Mouse (Mus musculus): ENCODE measurements around the gene Nubp1.

The Nubp1 gene

DNA sequence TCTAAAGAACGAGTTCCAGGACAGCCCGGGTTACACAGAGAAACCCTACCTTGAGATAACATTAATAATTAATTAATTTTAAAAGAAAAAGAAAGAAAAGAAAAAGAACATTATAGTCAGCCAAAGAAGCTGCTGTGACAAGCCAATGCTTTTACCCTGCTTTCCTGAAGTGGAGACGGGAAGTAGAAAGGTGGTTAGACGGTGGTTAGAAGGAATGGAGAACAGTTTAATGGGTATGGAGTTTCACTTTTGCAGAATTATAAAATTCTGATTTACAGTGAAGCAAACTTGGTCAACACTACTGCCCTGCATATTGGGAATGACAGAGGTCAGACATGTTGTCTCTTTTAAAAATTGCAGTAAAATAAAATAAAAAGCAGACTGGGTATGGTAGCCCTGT lies 30.0 kb downstream of the Nubp1 start:
- no peaks in the 10 kb centered on the region for H3K27me3 ChIP-seq (ENCODE audit: control insufficient read depth, insufficient read depth, low read length, poor library complexity, severe bottlenecking)
- no peaks in the 10 kb centered on the region; the same call in 1 of the 2 replicates for H3K36me3 ChIP-seq (ENCODE audit: control insufficient read depth, insufficient read depth, low read length, poor library complexity, severe bottlenecking)
- no peak for DNase-seq (ENCODE audit: low read depth, low spot score)

DNA sequence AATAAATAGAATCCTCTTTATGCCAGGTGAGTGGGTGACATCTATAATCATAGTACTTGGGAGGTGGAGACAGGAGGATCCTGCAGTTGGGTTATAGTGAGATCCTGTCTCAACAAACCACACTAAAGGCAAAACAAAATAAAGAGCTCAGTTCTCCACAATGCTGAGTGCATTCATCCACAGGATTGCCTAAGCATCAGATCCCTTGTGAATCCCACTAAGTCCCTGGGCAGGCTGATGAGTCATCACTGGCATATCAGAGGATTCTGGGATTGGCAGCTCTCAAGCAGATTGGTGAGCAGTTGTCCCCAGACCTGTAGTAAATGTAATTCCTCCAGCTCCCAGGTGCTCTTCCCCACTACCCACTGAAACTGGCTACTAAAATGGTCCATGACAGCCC lies 32.0 kb downstream of the Nubp1 start:
- no peak for DNase-seq (ENCODE audit: low read depth, low spot score)
- Histone ChIP-seq H3K36me3 (ENCODE audit: control insufficient read depth, insufficient read depth, low read length, poor library complexity, severe bottlenecking) (no peaks in the 10 kb centered on the region; the same call in 1 of the 2 replicates), H3K27me3 (ENCODE audit: control insufficient read depth, insufficient read depth, low read length, poor library complexity, severe bottlenecking) (no peaks in the 10 kb centered on the region)

DNA sequence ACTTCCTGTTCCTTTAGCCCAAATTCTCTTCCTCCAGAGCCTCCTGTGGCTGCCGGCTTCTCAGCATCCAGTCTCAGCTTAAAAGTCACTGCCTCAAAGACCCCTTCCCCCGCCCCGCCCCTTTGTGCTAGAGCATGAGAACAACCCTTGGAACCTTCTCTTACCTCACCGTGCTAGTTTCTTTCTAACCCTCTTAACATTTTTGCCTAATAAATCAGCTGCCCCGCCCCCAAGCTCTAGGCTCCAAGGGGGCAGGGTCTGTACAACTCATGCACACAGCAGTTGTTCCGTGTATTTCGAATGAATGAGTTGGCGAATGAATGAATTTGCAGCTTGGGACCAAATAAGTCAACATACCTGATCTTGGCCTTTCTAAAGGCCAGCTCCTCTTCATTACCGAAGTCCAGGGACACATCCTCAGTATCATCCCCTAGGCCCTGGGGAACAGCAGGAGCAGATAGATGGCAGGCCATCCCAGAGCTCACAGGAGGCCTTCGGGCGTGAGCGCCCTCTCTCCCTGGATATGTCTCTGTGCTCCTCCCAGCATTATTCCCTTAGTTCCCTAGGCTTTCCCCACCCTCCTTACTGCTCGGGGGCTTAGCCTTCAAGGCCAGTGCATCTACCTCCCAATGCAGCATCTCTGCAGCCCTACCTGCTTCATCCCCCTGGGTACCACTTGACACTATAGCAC lies 35.0 kb downstream of the Nubp1 start:
- no peaks in the 10 kb centered on the region; the same call in 1 of the 2 replicates for H3K36me3 ChIP-seq (ENCODE audit: control insufficient read depth, insufficient read depth, low read length, poor library complexity, severe bottlenecking)
- DNase-seq (ENCODE audit: low read depth, low spot score), result no peak
- H3K27me3 ChIP-seq (ENCODE audit: control insufficient read depth, insufficient read depth, low read length, poor library complexity, severe bottlenecking), result no peaks in the 10 kb centered on the region

DNA sequence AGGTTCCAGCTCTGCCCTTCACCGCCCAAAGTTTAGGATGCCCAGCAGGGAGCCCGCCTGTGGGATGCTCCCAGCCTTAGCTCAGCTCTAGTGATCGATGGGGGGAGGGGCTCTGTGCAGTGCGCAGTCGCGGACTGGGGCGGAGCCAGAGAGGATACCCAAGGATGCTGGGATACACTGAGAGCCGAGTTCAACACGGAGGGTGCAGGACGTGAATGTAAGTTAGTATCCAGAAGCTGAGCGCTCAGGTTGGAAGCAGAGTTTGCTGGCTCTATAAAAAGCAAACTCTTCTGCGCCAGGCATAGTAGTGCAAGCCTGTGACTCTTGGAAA lies 35.5 kb downstream of the Nubp1 start, which contains the start of gene Tvp23a:
Gene Tvp23a (minus strand): TSS at position 99 of the 331 bp plus-strand sequence.
- H3K36me3 ChIP-seq (ENCODE audit: control insufficient read depth, insufficient read depth, low read length, poor library complexity, severe bottlenecking), result no peaks in the 10 kb centered on the region; the same call in 1 of the 2 replicates
- no peaks in the 10 kb centered on the region for H3K27me3 ChIP-seq (ENCODE audit: control insufficient read depth, insufficient read depth, low read length, poor library complexity, severe bottlenecking)
- DNase-seq (ENCODE audit: low read depth, low spot score), result no peak

DNA sequence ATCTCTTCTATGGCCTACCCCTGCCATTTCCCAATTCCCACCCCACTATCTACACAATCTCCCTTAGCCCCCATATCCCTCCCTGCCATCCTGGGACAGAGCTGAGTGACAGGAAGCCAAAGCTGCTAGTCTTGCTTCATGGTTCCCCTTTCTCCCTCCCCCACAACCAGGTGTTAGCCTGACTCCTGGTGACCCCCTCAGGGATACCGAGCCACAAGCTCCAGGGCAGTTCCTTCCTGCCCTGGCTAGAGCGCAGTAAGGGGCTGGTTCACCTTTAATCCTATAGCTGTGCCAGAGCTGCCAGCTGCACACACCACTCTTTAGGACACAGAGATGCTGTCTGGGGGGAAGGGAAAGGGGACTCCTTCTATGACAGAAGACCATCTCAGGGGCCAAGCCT lies 36.0 kb downstream of the Nubp1 start:
- DNase-seq (ENCODE audit: low read depth, low spot score), result peak; percentile 15
- no peaks in the 10 kb centered on the region; the same call in 1 of the 2 replicates for H3K36me3 ChIP-seq (ENCODE audit: control insufficient read depth, insufficient read depth, low read length, poor library complexity, severe bottlenecking)
- no peaks in the 10 kb centered on the region for H3K27me3 ChIP-seq (ENCODE audit: control insufficient read depth, insufficient read depth, low read length, poor library complexity, severe bottlenecking)

DNA sequence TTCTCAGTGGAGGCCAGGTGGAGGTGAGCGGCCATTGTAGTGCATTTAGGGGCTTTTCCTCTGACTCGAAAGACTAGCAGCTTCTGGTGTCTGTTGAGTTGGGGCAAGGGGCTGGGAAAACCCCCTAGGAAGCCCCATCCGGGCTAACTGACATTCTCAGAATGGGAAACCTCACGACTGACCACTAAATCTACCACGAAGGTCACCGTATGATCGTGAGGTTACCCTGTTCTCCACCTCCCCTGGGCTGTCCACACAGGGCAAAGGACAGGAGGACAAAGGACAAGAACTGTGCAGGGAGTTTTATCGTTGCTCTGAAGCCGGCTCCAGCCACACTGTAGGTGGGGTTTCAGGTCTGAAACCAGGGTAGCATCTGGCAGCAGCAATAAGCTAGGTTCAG lies 37.2 kb downstream of the Nubp1 start:
- no peak for DNase-seq (ENCODE audit: low read depth, low spot score)
- no peaks in the 10 kb centered on the region; the same call in 1 of the 2 replicates for H3K36me3 ChIP-seq (ENCODE audit: control insufficient read depth, insufficient read depth, low read length, poor library complexity, severe bottlenecking)
- no peaks in the 10 kb centered on the region for H3K27me3 ChIP-seq (ENCODE audit: control insufficient read depth, insufficient read depth, low read length, poor library complexity, severe bottlenecking)

DNA sequence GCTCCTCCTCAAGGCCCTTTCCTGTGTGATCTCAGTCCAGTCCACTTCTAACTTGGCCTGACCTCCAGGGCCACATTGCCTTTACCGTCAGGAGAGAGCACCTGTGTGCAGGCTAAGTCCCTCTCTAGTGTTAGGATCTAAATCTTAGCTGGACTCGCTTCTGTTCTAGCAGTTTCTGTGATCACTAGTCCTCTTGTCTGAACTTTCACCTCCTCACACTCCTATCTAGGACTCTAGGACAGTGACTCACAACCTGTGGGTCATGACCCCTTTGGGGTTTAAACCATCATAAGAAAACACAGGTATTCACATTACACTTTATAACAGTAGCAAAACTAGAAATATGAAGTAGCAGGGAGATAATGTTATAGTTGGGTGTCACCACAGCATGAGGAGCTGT lies 40.2 kb downstream of the Nubp1 start:
- H3K36me3 ChIP-seq (ENCODE audit: control insufficient read depth, insufficient read depth, low read length, poor library complexity, severe bottlenecking), result no peaks in the 10 kb centered on the region
- no peak for DNase-seq (ENCODE audit: low read depth, low spot score)

DNA sequence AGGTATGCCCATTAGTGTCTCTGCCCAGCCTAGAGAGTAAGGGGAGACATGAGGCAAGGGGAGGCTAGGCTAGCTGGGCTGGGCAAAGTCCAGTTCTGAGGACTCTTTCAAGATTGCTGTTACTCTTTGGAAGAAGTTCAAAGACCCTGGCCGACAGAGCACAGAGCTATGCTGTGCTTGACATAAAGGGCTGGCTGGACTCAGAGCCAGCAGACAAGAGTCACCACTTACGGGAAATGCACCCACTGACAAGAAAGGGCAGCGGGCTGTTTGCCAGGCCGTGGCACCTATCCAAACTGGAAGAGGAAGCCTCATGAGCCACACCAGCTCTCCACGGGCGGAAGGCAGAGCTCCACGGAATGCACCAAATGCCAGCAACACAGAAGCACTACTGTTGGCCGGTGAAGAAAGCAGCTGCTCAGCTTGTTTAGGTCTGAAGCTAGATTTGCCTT lies 40.7 kb downstream of the Nubp1 start:
- no peak for DNase-seq (ENCODE audit: low read depth, low spot score)
- no peaks in the 10 kb centered on the region for H3K36me3 ChIP-seq (ENCODE audit: control insufficient read depth, insufficient read depth, low read length, poor library complexity, severe bottlenecking)
- H3K27me3 ChIP-seq (ENCODE audit: control insufficient read depth, insufficient read depth, low read length, poor library complexity, severe bottlenecking), result no peaks in the 10 kb centered on the region

More for the DNA sequence above, 40.2 kb downstream of the Nubp1 start:
- H3K27me3 ChIP-seq (ENCODE audit: control insufficient read depth, insufficient read depth, low read length, poor library complexity, severe bottlenecking), result no peaks in the 10 kb centered on the region

DNA sequence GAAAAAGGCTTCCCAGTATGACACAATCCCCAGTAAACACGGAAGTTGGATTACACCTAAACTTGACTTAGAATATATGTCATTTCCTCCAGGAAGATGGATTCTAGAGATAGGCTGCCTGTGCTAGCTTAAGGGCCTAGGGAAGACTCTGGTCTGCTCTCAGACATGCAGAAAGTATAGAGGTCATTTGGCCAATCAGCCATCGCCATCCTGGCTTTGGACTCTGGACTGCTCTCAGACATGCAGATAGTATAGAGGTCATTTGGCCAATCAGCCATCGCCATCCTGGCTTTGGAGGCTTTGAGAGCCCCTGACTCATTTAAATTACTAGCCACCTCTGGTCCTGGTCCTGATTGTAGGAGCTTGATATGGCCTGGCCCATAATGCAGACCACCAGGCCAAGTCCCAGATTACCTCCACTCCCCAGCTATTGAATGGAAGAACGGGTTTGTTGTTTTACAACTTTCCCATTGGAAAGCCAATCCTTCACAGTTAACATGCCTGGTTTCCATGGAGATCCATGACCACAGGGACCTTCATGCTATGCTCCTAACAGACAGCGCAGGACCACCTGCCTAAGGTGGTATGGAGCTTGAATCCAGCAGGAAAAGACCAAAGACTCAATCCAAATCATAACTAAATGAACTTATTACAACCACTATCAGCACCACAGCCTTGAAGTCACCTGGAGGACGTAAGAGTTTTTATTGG lies 42.3 kb downstream of the Nubp1 start:
- no peak for DNase-seq (ENCODE audit: low read depth, low spot score)
- H3K27me3 ChIP-seq (ENCODE audit: control insufficient read depth, insufficient read depth, low read length, poor library complexity, severe bottlenecking), result no peaks in the 10 kb centered on the region
- H3K36me3 ChIP-seq (ENCODE audit: control insufficient read depth, insufficient read depth, low read length, poor library complexity, severe bottlenecking), result no peaks in the 10 kb centered on the region

DNA sequence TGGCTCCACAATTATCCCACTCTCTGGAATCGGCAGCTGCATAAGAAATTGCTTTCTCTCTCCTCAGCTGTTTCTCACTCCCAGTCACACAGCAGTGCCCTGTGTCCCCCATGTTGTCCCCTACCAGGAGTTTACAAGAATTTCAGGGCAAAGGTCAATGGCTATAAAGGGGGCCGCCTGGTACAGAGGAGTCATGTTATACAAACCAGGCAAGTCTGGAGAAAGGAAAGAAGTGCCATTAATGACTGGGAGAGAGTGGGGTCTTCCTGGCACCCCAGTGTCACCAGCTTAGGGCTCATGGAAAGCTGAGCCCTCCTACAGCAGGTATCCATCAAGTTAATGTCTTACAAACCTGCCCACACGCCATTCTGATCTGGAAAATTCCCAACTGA lies 42.8 kb downstream of the Nubp1 start:
- Histone ChIP-seq H3K36me3 (ENCODE audit: control insufficient read depth, insufficient read depth, low read length, poor library complexity, severe bottlenecking) (no peaks in the 10 kb centered on the region), H3K27me3 (ENCODE audit: control insufficient read depth, insufficient read depth, low read length, poor library complexity, severe bottlenecking) (no peaks in the 10 kb centered on the region)
- no peak for DNase-seq (ENCODE audit: low read depth, low spot score)

DNA sequence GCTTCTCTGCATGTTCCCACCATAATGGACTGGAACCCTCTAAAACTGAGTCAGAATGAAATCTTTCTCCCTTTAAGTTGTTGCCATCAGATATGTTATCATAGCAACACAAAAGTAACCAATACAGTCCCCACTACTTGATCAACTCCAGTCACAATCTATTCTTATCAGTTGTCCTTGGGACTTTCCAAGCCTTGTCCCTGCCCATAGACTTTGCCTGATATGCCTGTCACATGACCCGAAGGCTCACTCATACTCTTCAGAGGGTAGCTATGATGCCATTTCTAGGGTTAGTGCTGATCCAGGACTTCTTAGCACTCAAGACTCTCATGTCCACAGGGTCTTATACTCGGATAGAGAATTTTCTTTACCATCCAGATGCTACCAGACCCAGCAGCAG lies 48.4 kb downstream of the Nubp1 start:
- no peak for DNase-seq (ENCODE audit: low read depth, low spot score)
- Histone ChIP-seq H3K27me3 (ENCODE audit: control insufficient read depth, insufficient read depth, low read length, poor library complexity, severe bottlenecking) (no peaks in the 10 kb centered on the region), H3K36me3 (ENCODE audit: control insufficient read depth, insufficient read depth, low read length, poor library complexity, severe bottlenecking) (no peaks in the 10 kb centered on the region)

DNA sequence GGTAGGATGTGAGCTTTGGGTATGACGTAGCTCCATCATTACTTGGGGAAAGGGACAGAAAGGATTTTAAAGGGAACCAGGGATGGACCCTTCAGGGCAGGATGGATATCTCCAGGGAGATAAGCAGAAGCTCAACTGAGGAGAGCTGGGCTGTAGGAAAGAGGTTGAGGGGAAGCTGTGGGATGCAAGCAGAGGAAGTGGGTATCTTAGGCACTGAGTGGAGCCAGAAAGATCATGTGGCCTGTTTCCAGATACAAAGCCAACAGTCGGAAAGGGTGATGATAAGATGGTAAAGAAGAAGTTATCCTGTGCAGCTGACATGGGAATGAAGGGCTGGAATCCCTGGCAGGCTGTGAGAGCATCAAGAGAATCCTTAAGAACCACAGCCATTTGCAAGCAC lies 49.4 kb downstream of the Nubp1 start:
- H3K36me3 ChIP-seq (ENCODE audit: control insufficient read depth, insufficient read depth, low read length, poor library complexity, severe bottlenecking), result no peaks in the 10 kb centered on the region
- DNase-seq (ENCODE audit: low read depth, low spot score), result no peak
- H3K27me3 ChIP-seq (ENCODE audit: control insufficient read depth, insufficient read depth, low read length, poor library complexity, severe bottlenecking), result no peaks in the 10 kb centered on the region

DNA sequence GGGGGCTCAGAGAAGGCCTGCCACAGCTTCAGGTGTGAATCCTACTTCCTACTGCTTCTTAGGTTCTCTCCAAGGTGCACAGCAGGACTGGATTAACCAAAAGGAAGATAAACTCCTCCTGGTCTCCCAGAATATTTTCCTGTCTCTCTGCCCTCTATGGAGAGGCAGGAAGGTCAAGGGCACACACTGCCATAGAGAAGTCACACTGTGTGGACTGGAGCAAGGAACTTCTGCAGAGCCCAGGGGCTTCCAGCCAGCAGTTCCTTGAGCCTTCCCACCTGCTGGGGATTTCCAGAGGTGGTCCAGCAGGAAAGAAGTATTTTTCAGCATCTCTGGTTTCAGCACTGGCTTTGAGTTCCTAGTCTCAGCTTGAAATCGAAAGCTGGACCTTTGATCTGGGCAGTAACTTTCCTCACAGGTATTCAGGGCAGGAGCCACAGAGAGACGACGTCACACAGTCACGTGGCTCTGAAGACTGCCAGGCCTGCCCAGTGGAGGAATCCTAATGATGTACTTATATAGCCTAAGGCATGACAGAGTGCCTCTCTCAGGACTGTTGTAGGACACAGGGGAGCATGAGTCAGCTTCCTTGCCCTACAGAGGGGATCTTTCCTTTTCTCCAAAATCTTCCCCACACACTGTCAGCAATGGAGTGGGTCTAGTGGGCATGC lies 53.4 kb downstream of the Nubp1 start:
- DNase-seq (ENCODE audit: low read depth, low spot score), result no peak
- H3K36me3 ChIP-seq (ENCODE audit: control insufficient read depth, insufficient read depth, low read length, poor library complexity, severe bottlenecking), result no peaks in the 10 kb centered on the region
- no peaks in the 10 kb centered on the region for H3K27me3 ChIP-seq (ENCODE audit: control insufficient read depth, insufficient read depth, low read length, poor library complexity, severe bottlenecking)

DNA sequence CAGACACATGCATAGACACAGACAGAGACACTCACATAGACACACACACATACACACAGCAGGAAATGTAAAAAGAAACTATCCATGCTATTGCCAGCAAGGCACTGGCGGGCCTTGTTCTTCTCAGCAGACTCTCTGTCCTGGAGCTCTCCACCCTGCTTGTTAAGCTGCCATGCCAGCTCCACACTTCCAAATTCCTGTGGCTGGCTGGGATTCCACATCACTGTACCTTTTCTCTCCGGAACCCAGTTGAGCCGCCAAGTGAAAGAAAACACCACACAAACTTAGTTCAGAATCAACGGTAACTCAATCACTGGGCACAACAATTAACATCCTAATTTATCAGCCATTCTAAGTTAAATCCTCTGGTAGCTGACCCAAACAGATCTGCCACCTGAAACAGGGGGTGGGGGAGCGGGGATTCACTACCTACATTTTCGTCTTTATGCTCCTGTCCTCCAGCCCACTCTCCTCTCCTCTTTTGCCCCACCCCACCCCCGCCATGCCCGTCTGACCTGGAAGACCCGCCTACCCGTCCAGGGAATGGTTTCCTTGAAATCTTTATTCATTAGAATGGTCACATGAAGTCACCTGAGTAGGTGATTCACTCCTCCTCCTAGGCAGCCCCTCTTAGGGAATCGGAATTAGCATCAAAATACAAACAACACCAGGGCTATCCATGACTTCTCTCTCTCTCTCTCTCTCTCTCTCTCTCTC lies 55.8 kb downstream of the Nubp1 start:
- Histone ChIP-seq H3K36me3 (ENCODE audit: control insufficient read depth, insufficient read depth, low read length, poor library complexity, severe bottlenecking) (no peaks in the 10 kb centered on the region), H3K27me3 (ENCODE audit: control insufficient read depth, insufficient read depth, low read length, poor library complexity, severe bottlenecking) (no peaks in the 10 kb centered on the region)
- no peak for DNase-seq (ENCODE audit: low read depth, low spot score)

DNA sequence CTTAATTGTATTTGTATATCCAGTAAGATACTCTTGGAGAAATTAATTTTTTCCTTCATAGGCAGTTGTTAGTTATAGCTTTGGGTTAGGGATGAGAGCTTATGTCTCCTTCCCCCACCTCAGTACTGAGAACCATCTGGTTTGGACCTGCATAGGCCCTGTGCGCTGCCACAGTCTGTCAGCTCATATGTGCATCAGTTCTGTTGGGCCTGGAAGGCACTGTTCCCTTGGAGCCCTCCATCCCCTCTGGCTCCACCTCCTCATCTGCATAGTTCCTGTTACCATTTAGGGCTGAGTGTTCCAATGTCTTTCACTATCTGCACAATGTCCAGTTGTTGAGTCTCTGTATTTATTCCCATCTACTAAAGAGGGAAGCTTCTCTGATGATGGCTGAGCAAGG lies 56.5 kb downstream of the Nubp1 start:
- no peaks in the 10 kb centered on the region for H3K27me3 ChIP-seq (ENCODE audit: control insufficient read depth, insufficient read depth, low read length, poor library complexity, severe bottlenecking)
- no peak for DNase-seq (ENCODE audit: low read depth, low spot score)
- H3K36me3 ChIP-seq (ENCODE audit: control insufficient read depth, insufficient read depth, low read length, poor library complexity, severe bottlenecking), result no peaks in the 10 kb centered on the region

Data from splenic B cell, adult 2 months (primary cell).